Mouse (Mus musculus): ENCODE measurements around the gene Vtn. TPM values are rescaled to one million over a fixed set of nuclear protein-coding genes. Genes with fewer than 3 reads are reported as not detected.

Vtn gene
- total RNA-seq (2021): 10 to 100 TPM; 23.4 to 28.4 TPM

DNA sequence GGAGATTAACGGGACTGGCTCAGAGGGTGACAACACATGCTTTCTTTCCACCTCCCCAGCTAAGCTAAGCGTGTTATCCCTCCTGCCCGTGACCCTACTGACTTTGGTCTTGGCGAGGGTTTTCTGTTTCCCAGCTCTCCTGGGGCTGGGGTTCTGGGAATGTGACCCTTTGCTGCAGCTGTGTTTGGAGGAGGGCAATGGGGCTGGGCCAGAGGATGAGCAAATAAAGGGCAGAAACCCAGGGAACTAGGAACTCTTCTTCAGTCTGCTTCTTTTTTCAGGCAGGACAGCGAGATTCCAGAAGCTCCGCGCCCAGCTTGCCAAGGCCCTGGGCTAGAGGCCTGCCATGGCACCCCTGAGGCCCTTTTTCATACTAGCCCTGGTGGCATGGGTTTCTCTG, at the start of gene Vtn:
Vtn (plus strand) TSS at position 88 of the 400 bp plus-strand sequence.
- peak; percentile 30 to 50 for DNase-seq
- intact Hi-C loops (cut with DNase I): no loop called here

DNA sequence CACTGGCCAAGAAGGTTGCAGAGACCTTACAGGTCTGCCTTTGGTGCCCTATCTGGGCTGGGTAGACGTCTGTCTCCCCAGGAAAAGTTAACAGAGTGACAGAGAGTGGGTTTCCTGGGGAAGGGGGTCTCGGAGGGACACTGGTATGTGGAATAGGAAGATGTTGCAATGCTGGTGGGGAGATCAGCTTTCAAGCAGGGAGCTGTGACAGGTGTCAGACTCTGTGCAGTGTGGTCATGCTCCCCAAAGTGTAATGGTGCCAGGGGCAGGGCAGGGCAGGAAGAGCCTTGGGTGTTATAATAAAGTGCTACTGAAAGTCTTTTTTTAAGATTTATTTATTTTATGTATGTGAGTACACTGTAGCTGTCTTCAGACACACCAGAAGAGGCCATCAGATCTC, 48.6 kb upstream of the Vtn start:
- intact Hi-C loops (cut with DNase I): loop anchor here (5.0 kb wide), 1 partner anchor 93 kb away; no protein-coding TSS in a partner anchor
- DNase-seq: no peak

DNA sequence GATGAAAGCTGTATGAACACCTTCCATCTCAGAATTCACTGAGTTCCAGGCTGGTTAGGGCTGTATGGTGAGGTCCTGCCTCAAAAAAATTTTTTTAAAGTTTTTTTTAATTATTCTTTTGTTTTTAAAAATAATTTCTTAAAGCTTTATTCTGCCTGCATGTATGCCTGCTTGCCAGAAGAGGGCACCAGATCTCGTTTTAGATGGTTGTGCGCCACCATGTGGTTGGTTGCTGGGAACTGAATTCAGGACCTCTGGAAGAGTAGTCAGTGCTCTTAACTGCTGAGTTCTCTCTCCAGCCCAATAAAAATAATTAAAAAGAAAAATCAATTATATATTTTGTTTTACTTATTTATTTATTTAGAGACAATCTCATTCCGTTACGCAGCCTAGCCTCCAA, 45.2 kb upstream of the Vtn start:
- peak; percentile 60 to 77 for DNase-seq
- intact Hi-C loops (cut with DNase I): loop anchor here (5.0 kb wide), 1 partner anchor 96 kb away; no protein-coding TSS in a partner anchor

DNA sequence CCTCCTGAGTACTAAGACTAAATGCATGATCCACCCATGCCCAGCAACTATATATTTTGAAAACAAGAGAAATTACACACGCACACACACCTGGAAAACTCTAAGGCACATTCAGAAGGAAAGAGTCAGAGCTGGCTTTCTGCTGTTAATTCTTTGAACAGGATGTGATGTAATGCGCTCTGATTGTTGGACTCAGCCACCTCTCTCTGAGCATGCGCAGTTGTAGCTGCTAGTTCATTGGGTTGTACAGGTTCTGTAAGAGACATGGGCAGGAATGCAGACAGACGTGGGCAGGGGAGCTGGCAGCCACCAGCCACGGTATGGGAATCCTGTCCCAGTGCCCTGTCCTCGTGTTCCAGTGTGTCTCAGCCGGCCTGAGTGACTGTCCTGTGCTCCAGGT, 44.6 kb upstream of the Vtn start:
- intact Hi-C loops (cut with DNase I): loop anchor here (5.0 kb wide), 1 partner anchor 97 kb away; no protein-coding TSS in a partner anchor

DNA sequence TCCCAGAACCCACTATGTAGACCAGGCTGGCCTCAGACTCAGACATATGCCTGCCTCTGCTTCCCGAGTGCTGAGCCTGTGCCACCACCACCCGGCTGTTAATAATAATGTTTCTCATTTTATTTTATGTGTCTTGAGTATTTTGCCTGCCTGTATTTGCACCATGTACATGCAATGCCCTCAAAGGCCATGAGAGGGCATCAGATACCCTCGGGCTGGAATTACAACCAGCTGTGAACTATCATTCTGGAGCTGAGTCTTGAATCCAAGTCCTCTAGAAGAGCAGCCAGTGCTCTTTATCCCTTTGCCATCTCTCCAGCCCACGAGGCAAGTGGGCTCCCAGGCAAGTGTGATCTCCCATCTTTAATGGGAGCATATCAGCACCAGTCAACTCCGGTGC, 43.6 kb upstream of the Vtn start:
- intact Hi-C loops (cut with DNase I): no loop called here
- DNase-seq: peak; percentile 36 to 57

More for the DNA sequence above, 44.6 kb upstream of the Vtn start:
- no peak for DNase-seq

DNA sequence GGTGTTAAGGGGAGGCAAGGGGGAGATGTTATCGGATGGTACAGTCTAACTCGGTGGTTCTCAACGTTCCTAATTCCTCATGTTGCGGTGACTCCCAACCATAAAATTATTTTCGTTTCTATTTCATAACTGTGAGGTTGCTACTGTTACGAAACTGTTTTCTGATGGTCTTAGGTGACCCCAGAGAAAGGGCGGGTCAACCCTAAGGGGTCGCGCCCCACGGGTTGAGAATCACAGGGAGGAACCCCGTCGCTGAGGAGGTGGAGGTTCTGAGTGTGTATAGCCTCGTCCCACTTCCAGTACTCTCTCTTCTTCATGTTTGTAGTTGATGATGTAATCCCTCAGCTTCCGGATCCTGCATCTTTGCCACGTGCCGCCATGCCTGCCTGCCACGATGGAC, 40.2 kb upstream of the Vtn start:
- intact Hi-C loops (cut with DNase I): no loop called here
- DNase-seq: no peak

DNA sequence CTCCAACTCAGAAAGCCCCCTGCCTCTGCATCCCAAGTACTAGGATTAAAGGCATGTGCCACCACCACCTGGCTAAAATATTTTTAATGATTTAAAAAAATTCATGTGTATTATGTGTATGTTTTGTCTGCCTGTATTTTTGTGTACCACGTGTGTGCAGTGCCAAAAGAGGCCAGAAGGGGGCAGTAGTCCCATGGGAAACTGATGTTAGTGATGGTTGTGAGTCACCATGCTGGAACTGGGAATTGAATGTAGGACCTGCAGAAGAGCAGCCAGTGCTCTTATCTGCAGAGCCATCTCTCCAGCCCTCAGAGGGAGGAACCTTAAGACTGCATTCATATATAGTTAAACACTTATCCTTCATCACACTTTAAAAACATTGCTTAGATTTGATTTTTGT, 37.0 kb upstream of the Vtn start:
- no peak for DNase-seq
- intact Hi-C loops (cut with DNase I): no loop called here

DNA sequence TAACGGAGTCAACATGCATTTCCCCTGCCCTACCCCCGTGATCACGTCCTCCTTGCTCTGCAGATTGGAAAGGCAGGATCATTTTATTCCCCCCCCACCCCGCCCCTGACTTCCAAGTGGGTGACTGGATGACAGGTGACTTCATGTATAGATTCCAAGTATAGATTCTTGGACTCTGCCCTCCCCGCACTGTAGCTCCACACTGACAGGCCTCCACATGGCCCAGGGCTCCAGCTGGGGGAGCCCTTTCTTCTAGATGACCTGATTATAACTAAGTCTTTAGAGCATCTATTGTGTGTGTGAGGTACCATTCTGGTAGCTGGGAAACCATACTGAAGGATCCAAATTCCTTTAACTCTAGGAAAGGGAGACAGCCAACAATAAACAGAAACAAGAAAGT, 36.2 kb upstream of the Vtn start:
- intact Hi-C loops (cut with DNase I): no loop called here
- DNase-seq: no peak

DNA sequence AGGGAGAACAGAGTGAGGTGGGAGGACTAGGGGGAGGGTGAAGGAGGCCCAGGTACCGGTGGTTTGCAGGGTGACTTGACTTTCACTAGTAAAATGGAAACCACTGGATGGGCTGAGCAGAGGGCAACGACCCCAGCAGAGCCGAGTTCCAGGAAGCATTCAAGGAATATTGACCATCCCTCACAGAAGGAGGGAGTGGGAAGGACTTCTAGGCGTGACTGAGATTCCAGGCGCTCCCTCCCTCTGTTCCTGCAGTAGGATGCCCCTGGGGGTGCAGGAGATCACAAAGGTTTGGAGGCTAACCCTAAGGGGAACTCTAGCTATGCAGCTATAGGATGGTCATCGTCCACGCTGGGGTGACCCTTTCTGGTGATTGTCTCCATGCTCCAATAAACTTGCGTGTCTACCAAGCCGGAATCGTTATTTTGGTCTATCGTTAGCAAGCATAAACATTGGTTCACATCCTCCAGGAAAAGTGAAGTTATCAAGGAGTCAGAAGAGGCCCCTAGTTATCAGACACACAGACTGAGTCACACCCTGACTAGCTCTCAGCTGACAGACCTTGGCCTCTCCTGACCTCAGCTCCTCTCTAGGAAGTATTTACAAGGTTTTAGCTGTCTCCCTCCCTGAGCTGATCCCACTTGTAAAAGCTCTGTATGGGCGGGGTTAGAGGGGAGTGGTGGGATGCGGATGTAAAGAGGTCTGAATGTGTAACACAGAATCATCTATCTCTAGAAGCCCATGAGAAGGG, 35.4 kb upstream of the Vtn start:
- no peak for DNase-seq
- intact Hi-C loops (cut with DNase I): no loop called here

DNA sequence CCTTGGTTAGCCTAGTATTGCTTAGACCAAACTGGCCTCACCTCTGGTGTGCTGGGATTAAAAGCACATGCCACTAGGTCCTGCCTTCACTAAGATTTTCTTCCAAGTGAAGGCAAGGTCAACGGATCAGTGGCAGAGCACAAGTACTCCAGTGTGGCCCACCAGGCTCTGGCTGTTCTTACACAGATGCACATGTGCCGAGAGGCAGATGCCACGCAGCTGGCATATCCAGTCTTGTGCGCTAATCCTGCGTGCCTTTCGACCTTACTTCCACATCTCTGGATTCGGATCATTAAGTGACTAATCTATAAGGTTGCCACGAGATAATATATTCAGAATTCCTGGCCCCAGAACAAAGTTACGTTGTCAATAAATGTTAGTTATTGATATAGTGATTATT, 33.8 kb upstream of the Vtn start:
- no peak for DNase-seq
- intact Hi-C loops (cut with DNase I): no loop called here

DNA sequence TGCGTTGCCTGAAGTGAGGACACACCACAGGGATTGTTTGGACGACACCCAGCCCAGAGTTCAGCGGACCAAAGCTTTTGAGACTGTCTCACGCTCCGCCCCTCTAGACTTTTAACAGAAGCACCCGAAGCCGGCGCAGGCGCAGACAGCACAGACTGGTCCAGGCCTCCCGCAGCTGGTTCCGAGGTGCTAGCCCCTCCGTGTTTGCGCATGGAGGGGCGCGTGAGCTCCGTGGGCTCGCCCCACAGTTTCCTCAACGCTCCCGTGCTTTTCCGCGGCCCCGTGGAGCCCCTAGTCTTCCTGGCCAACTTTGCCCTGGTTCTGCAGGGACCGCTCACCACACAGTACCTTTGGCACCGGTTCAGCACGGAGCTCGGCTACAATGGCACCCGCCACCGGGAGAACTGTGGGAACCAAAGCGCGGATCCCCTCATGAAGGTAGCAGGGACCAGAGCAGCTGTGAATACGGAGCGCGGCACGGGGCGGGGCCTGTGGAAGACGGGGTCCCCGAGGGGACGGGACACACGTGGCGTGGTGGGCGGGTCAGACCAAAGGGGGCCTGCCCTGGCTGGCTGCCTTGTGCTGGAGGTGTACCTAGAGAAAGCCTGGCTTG, 33.2 kb upstream of the Vtn start, which contains the start of gene Slc46a1:
Slc46a1 (plus strand) TSS at position 130 of the 613 bp plus-strand sequence.
- intact Hi-C loops (cut with DNase I): no loop called here
- DNase-seq: peak; percentile 89 to 90

DNA sequence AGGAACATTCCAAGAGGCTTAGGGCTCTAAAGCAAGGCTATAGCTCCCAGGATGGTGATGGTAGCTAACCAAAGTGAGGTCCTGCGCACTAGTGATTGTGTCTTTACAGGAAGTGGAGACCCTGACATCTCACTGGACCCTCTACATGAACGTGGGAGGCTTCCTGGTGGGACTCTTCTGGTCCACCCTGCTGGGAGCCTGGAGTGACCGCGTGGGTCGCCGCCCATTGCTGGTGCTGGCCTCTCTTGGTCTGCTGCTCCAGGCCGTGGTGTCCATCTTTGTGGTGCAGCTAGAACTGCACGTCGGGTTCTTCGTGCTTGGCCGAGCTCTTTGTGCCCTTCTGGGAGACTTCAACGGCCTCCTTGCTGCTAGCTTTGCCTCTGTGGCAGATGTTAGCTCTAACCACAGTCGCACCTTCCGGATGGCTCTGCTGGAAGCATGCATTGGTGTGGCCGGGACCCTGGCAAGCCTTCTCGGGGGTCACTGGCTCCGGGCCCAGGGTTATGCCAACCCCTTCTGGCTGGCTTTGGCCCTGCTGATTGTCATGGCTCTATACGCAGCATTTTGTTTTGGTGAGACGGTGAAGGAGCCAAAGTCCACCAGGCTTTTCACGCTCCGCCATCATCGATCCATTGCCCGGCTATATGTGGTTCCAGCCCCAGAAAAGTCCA, 32.5 kb upstream of the Vtn start:
- intact Hi-C loops (cut with DNase I): no loop called here
- peak in 1 of 2 experiments; percentile 8 for DNase-seq

DNA sequence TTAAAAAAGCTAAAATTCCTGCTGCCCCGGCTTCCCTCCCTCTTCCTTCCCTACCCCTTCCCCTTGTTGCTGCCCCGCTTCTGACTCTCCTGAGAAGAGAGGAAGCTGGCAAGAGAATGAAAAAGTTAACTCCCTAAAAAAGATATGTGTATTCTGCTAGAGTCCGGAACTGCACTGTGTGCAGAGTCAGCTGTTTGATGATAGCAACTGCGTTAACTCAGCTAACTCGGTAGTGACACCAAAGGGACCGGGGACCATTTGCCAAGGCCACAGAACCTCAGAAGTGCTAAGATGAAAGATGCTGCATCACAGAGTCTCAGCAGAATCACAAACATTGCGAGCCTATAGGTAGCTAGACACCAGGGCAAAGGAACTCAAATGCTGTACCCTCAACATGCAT, 31.4 kb upstream of the Vtn start:
- intact Hi-C loops (cut with DNase I): no loop called here
- DNase-seq: no peak

DNA sequence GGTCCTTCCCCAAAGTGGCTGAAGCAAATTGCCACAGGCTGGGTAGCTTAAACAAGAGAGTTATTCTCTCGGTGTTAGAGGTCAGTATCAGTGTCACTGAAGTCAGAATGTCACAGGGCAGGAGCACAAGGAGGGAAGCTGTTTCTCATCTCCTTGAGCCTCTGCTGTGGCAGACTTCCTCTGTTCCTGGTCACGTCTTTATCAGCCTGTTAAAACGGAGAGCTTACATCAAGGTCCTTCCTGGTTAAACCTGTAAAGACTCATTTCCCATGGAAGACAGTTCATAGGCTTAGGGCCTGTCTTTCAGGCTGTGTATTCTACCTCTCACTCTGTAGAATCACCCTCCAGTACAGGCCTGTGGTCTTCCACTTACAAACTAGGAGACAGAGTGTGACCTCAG, 31.0 kb upstream of the Vtn start:
- DNase-seq: no peak
- intact Hi-C loops (cut with DNase I): no loop called here

DNA sequence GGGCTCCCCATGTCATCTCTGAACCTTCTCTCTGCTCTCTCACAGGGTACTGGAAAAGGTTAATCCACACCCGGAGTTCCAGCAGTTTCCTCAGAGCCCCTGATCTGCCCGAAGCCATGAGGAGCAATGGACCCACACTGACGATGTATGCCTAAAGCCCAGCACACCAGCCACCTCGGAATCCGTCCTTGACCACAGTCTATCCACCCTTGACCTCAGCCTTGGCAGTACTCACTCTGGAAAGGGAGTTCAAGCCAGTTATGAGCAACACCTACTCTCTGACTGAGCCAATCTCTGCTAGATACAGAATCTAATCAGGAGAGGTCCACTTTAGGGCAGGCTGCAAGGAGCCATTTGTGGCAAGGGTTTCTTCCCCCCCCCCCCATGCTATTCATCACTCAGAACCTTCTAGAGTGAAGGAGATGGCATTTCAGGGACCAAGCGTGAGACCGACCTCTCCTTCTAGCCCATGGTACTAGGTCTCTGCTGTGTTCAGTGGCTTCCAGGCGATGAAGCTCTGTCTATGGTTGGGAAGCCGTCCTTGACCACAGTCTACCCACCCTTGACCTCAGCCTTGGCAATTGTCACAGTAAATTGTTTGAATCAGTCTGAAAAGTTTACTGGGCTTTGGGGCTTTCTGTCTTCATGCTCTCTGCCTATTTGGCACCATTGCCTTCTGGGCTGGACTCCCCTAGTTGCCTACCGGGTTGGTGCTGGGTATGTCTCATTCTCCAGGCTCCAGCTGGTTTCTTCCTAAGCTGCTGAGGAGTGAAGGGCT, 27.4 kb upstream of the Vtn start:
- intact Hi-C loops (cut with DNase I): no loop called here
- DNase-seq: no peak

DNA sequence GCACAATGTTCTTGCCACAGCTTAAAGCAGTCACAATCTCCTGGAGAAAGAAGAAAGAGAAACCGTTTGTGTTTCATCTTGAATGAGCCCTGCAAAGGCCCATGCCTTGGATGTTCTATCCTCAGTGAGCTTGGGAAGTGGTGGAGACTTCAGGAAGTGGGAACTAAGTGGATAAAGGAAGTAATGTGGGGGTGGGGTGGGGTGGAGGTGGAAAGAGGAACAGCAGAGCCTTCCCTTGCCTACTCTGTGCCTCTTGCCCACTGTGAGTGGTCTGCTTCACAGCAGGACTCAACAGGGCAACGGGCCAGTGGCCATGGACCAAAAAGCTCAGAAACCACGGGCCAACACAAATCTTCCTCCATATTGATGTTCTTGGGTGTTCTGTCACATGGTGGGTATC, 23.6 kb upstream of the Vtn start:
- intact Hi-C loops (cut with DNase I): no loop called here
- no peak for DNase-seq

DNA sequence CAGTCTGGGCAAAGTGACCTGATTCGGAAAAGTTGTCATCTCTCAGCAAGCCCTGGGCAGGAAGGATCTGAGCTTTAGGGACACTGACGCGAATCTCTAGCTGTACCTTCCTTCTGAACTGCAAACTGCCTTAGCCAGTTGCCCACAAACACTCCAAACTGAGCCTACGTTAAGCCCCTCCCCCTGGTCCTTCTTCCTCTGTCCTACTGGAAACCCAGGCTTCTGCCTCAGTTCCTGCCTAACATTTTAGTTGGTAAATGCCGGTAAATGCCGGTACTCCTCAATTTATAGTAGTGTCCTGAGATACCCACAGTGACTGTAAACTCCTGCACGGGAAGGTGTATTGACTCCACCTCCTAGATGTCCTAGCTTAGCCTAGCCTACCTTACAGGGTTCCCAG, 15.3 kb upstream of the Vtn start:
- intact Hi-C loops (cut with DNase I): loop anchor here (10.0 kb wide), 1 partner anchor 471 kb away; no protein-coding TSS in a partner anchor
- DNase-seq: no peak

DNA sequence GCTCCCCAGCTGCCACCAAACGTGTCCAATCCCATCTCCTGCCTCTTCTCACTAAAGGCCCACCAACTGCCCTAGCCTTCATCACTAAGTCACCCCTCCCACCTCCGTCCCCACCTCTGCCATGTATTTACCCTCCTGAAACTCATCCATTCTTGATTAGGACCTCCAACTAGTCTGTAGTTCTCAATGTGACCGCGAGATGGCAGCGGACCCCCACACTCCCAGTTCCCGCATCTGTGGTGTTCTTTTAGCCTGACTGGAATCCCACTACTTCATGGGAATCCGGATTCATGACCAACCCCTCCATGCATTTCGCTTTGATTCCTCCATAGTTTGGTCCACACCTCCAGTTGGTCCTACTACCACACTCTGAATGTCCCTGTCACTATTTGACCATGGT, 10.7 kb upstream of the Vtn start:
- DNase-seq: peak; percentile 75 to 84
- intact Hi-C loops (cut with DNase I): loop anchor here (5.0 to 10.0 kb wide), 2 partner anchors 339 to 467 kb away; partner anchors contain the start of gene Lyrm9

DNA sequence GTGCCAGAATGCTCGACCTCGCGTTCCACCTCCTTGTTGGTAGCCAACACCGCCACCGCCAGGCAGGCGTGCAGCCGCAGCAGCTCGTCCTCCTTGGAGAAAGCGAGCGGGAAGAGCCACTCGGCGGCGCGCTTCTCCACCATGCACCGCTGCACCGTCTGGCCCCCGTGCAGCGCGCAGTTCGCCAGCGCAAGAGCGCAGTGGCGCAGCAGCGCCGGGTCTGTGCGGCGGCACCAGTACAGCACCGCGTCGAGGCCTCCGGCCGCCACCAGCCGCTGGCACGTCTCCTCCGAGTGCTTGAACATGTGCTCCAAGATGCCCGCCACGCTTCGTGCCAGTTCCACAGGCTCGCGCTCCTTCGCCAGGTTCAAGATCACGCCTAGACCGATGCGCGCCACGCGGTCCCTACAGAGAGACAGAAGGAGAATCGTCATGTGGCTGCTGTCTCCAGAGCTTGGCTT, 8.1 kb upstream of the Vtn start:
- intact Hi-C loops (cut with DNase I): no loop called here

DNA sequence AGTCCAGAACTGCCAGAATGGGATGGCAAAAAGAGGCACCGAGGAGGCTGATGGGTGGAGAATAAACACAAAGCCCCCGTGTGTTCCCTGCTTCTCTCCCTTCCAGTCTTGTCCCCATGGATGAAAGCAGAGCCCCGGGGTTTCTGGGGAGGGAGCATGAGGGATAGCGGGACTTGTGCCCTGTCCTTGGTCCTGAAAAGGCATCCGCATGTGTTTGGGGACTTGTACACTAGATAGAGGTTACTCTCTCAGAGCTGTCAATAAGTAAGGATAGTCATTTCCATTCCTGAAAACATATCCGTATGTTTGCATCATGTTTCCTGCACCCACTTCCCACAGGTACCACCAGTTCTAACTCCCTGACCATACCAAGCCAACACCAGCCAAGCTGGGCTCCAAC, 3.0 kb upstream of the Vtn start:
- peak; percentile 50 to 71 for DNase-seq
- intact Hi-C loops (cut with DNase I): no loop called here

More for the DNA sequence above, 8.1 kb upstream of the Vtn start:
- peak in 1 of 2 experiments; percentile 14 for DNase-seq
